Mouse (Mus musculus) lung, adult 2 months (tissue): ENCODE measurements at regions not wholly inside any gene's neighbourhood (a gene's known extent, or its start where the extent isn't known, plus 50 kb on each side); places are given as distances from the start of the nearest gene placed in this dataset.

Source experiments
- CTCF ChIP-seq: fragments of 200-500 bp; IDR thresholded peaks from 2 replicates; pipeline ENCODE4 v1.5.1; 2011; ENCODE audit warnings: mild to moderate bottlenecking, low read length, control low read depth; ENCODE audit not compliant: insufficient read depth
- POLR2A ChIP-seq: fragments of 200-500 bp; IDR thresholded peaks from 2 replicates; pipeline ENCODE4 v1.6.1; 2011; ENCODE audit warnings: low read depth, mild to moderate bottlenecking, control low read depth, low read length, borderline replicate concordance; ENCODE audit errors: extremely low read depth

DNA sequence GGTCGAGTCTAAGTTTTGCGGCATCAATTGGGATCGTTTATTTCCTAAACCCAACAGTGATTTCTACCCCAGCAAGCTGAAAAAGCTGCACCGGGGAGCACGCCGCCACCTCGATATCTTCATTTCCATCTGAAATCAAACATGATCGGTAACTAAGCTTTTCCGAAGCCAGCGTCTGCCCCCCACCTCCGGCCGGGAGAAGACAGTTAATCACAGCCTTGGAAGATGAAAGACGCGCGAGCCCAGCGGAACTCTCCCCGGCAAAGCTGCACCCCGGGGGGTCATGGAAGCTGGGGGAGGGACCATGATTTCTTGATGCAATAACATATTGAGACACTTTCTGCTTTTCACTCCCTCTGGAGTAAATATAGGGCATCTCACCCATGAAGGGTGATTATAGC lies 468.4 kb downstream of the Vrk1 start:
- no peak for TF ChIP-seq CTCF
- TF ChIP-seq POLR2A, result no peak
